Mouse (Mus musculus): ENCODE measurements around the gene C1s1.
"Not testable (repeated sequence)": the region's sequence is repeated elsewhere in the genome, so short reads cannot be mapped to it uniquely, and the experiment has no call there.

Gene C1s1

DNA sequence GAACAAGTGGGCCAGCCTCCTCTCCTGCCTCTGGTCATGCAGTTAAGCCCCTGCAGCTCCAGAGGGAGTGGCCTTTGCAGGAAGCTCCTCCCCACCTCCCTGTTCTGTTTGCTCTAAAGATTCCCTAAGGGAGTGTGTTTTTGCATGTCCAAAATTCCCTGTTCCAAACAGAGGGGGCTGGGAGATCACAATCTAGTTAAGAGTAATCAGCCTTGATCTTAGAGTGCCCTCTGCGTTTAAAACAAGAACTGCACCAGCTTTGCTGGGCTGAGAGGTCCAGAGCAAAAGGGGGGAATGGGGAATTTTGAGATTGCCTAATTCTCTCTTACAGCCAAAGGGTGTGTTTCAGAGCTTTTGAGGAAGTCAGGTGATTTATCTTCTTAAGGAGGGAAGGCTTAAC is at the start of gene C1s1:
C1s1 (minus strand) TSS at position 76 of the 400 bp plus-strand sequence.
- in situ Hi-C loops (cut with MboI, MseI) = not testable (repeated sequence)

DNA sequence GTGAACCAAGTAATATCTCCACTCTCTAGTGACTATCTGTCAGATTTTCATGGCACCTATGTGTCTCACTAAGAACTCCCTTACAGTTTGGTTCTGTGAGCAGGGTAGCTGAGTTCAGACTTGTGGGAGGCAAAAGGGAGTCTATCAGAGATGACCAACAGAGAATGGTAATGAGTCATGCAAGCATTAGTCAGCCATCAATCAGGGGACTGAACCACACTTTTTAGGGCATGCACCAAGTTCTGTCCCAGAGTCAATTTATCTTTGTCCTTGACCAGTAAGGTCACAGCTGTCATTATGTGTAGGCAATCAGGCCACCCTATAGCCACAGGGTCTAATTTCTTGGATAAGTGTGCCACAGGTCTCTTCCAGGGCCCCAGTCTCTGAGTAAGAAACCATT is 46.6 kb upstream of the C1s1 start:
- in situ Hi-C loops (cut with MboI, MseI) = no loop called here

- in situ Hi-C loops (cut with MboI, MseI) = no loop called here
Measured at GRCm38 (mm10) chr6:124586266-124586665, 44.1 kb upstream of the C1s1 start.

DNA sequence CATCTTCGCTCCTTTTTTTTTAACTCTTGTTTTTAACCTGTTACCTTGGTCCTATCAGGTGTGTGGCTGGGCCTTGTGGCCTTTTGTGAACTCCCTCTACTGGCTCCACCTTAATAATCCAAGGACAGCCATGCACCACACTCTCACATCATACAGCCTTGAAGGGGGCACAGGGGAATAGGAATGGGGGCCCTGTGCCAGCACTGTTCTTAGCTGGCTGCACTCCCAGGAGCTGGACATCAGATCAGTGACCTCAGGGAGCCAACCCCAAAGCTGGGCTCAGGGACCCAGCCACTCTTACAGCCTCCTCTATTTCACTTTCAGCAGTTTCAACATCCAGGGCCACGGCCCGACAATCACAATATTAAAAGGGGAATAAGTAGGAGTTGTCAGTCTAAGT is 43.6 kb upstream of the C1s1 start:
- in situ Hi-C loops (cut with MboI, MseI) = no loop called here

DNA sequence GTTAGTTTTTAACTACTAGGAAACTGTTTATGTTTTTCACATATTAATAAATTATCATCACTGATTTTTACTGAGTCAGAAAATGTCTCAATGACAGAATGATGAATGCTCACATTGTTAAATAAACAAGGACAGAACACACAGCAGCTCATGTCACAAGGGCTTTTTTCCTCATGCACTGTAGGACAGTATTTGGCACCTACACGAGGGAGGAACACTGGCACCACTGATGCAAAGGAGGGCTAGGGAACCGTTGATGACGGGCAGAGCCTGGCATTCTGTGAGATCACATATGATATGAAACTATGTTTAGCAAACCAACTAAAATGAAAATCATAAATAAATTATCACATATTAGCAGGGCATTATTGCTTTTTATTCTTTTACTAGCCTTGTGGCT is 42.8 kb upstream of the C1s1 start:
- in situ Hi-C loops (cut with MboI, MseI) = no loop called here

GRCm38 (mm10) chr6:124582231-124582630 is 40.1 kb upstream of the C1s1 start:
- in situ Hi-C loops (cut with MboI, MseI) = no loop called here

GRCm38 (mm10) chr6:124580155-124580554 is 38.0 kb upstream of the C1s1 start:
- in situ Hi-C loops (cut with MboI, MseI) = not testable (repeated sequence)

- in situ Hi-C loops (cut with MboI, MseI) = not testable (repeated sequence)
Measured at GRCm38 (mm10) chr6:124575155-124575678, 33.1 kb upstream of the C1s1 start.

GRCm38 (mm10) chr6:124570026-124570425 is 27.9 kb upstream of the C1s1 start, which contains the start of gene C1rb:
C1rb (plus strand) TSS chr6:124570294.
- in situ Hi-C loops (cut with MboI, MseI) = loop anchor here (5.0 kb wide), 1 partner anchor 53 kb away; no protein-coding TSS in a partner anchor

DNA sequence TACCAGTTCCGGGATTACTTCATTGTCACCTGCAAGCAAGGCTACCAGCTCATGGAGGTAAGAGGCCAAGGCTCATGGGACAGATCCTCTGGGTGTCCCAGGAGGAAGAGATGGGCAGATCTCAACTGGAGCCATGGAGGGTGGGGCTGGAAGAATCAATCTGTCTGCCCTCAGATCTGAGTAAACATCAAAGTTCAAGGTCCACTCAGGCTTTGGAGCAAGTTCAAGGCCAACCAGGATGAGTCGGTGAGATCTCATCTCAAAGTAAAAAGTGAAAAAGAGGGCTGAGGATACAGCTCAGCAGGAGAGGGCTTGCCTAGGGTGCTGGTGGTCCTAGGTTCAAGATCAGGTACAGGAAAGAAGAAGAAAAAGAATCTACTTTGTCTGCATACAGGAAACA is 19.5 kb upstream of the C1s1 start:
- in situ Hi-C loops (cut with MboI, MseI) = not testable (repeated sequence)

- in situ Hi-C loops (cut with MboI, MseI) = not testable (repeated sequence)
Measured at GRCm38 (mm10) chr6:124561156-124561555, 19.0 kb upstream of the C1s1 start.

- in situ Hi-C loops (cut with MboI, MseI) = not testable (repeated sequence)
Measured at GRCm38 (mm10) chr6:124555956-124556355, 13.8 kb upstream of the C1s1 start.

GRCm38 (mm10) chr6:124552766-124553165 is 10.6 kb upstream of the C1s1 start:
- in situ Hi-C loops (cut with MboI, MseI) = no loop called here

- in situ Hi-C loops (cut with MboI, MseI) = loop anchor here (5.0 kb wide), 1 partner anchor 98 kb away; no protein-coding TSS in a partner anchor
Measured at GRCm38 (mm10) chr6:124549023-124549550, 6.9 kb upstream of the C1s1 start.

DNA sequence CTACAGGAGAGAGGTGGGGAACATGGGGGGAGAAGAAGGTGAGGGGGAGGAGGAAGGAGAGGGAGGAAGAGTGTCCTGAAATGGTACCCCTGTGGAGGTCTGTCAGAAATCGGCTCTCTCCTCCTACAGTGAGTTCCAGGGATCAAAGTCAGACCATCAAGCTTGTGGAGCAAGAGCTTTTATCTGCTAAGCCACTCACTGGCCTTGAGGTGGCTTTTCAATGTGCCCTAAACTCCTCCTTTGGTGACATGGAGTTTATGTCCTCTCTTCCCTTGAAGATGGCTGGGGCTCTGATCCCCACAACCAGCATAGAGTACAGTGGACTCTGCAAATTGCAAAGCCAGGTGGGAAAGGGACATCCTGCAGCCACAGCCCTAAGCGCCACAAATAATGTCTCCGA is 5.8 kb upstream of the C1s1 start:
- in situ Hi-C loops (cut with MboI, MseI) = loop anchor here (5.0 kb wide), 1 partner anchor 99 kb away; no protein-coding TSS in a partner anchor

DNA sequence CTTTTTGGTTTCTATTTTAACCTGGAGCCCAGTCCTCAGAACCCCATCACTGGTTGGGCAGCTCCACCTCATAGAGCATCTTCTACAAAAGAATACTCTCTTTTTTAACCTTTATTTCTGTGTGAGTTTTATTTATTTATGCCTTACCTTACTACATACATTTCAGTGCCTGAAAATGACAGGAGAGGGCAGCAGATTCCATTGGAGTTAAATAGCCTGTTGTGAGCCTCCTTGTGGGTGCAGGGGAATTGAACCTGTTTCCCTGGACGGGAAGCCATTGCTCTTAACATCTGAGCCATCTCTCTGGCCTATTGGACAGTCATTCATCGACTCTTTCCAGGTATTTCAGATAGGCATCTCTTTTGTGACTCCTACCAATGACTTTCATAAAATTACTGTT is 3.3 kb upstream of the C1s1 start:
- in situ Hi-C loops (cut with MboI, MseI) = loop anchor here (5.0 kb wide), 1 partner anchor 102 kb away; no protein-coding TSS in a partner anchor

DNA sequence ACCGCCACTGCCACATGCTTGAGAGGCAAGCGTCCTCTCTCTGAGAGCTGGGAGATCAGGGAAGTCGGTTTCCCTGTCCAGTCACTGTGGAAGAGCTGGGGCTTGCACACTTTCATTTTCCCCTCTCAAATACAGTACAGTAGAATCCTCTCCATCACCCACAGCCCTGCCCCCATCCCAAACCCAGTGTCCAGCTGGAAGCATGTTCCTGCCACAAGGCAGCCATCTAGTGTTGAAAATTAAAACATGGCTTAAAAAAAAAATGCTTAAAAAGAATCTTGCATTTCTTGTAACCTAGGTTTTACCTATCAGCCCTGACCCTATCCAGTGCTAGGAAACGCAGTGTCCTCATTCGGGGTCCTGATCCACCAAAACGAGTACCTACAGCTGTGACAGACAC is 2.3 kb upstream of the C1s1 start:
- in situ Hi-C loops (cut with MboI, MseI) = no loop called here

DNA sequence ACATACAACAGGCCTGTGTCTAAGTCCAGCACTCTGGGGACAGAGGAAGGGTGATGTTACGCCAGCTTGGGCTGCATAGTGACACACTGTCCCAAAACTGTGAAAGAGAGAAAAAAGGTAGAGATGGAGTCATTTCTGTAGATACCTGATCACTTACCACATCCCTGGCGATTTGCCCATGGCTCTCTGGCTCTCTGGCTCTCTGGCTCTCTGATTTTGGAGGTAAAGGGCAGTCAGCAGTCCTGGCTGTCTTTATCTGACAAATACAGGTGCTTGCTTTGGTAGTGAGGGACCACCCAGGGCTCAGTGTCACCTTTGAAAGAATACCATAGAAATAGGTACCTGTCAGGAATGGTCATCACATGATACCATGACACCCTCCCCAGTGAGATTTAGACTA is 983 bp downstream of the C1s1 start:
- in situ Hi-C loops (cut with MboI, MseI) = not testable (repeated sequence)

DNA sequence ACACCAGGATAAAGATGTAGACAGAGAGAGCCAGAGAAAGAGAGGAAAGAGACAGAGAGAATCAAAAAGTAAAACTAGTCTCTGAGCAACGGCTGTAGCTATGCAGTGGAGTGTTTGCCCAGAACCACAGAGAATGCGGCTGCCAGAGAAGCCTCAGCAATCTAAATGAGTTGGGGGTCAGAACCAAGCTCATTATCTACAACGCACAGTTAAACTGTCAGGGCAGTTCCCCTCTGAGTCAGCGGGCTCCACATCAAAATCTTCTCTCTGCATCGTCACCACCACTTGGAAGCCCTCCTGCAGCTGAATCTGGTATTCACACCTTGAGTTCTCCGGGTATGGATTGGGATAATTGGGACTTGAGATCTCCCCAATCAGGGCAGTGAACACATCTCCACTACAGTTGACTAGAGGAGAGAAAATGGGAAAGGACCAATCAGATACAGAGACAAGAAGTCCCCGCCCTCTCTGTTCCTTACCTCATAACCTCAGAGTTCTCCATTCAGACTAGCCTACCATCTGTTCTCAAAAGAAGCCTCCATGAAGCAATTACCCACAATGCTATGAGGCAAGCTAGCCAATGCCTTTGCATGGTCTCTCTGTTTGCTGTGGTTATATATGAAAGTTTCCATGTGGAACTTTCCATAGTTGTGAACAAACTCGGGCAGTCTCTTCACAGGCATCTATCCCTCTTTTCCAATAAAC is 5.9 kb downstream of the C1s1 start:
- in situ Hi-C loops (cut with MboI, MseI) = not testable (repeated sequence)

GRCm38 (mm10) chr6:124531077-124531476 is 11.1 kb downstream of the C1s1 start:
- in situ Hi-C loops (cut with MboI, MseI) = loop anchor here (5.0 kb wide), 1 partner anchor 96 kb away; no protein-coding TSS in a partner anchor

DNA sequence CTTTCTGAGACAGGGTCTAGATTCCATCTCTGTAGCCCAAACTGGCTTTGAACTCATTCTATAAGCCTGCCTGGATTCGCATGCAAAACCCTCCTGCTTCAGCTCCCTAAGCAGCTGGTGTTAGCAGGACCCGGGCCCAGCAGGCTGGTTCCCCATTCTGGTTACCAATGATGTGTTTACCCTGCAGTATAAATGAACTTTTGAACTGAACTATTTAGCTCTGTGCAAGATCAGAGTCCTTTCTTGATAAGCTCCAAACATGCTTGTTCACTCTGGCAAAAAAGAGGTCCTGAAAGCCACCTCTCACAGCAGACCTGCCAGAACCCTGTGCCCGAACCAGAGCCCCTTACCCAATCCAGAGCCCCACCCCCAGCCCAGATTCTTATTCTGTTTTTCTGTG is 14.3 kb downstream of the C1s1 start:
- in situ Hi-C loops (cut with MboI, MseI) = no loop called here

GRCm38 (mm10) chr6:124522082-124522481 is 20.1 kb downstream of the C1s1 start:
- in situ Hi-C loops (cut with MboI, MseI) = not testable (repeated sequence)

GRCm38 (mm10) chr6:124517733-124518132 is 24.4 kb downstream of the C1s1 start:
- in situ Hi-C loops (cut with MboI, MseI) = loop anchor here (5.0 kb wide), 1 partner anchor 55 kb away; the partner anchor contains the start of gene C1rb

All from T-helper 2 cell (primary cell).